Mouse (Mus musculus) NIH3T3 (cell line): Measurements from ENCODE around the gene Tuba1c.

Experiments
- DNase-seq: peaks from one replicate; pipeline ENCODE4 v3.0.0-alpha.2; 2012; ENCODE audit warnings: low read depth

Gene Tuba1c

DNA sequence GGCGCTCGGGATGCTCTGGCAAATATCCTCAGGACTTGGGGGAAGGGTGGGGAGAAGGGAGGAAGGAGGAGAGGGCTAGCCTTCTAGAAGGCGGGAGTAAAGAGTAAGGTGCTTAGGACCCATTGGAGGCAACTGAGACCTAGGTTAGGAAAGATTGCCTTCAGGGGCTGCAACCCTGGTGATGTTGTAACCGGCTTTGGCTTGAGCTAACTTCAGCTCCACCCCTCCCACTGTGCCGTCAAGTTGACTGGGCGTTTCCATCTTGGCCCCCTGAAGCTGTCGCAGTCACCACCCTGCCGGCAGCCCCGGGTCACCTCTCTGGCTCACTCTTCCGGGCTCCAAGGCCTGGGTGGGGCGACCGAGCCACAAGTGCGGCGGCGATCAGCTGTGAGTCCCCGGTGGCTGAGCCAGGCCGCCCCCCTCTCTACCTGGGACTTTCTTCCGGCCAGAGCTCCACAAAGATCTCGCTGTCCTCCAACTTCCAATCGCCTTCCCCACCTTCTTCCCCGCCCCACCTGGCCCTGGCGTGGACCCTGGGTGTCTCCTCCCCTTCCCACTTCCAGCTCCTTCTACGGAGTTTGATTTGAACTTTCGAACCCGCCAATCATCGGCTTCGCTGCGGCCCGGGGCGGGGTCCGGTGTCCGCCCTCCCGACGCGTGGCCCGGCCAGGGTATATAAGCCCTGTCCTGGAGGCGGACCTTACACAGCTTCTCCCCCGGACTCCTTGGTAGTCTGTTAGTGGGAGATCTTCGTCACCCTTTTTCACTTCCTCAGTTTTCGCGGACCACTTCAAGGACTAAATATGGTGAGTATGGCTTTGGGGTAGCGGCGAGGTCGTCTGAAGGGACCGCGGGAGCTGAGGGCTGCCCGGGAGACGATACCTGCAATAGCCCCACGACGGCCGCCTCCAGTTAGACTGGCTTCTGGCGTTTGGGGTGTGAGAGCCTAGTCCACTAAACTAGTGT lies at the start of gene Tuba1c:
Gene Tuba1c (plus strand): TSS at position 273 of the 966 bp plus-strand sequence.
- DNase-seq = peak; percentile 99

DNA sequence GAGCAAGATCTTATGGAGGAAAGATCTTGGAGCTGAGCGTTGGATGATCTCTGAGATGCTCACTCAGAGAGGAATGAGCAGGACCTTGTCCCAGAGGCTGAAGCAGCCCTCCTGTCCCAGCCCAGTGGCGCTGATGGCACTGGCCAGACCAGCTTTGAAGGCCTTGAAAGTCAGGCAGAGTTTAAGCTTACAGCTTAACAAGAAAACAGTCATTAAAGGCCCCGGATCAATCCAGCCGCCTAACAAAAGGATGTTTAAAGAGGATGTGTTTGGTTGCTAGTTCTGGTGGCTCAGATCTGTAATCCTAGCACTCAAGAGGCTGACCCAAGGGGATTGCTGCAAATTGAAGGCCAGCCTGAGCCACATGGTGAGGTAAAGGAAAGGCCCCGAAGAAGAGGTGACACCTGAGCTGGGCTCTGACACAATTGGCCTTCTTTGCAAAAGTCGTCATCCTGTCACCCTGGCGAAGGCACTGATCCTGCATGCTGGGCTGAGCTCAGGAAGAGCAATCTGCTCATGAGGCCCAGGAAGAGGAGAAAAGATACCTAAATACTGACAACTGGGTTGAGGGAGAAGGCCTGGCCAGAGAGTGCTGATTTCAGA lies 49.6 kb upstream of the Tuba1c start:
- no peak for DNase-seq

DNA sequence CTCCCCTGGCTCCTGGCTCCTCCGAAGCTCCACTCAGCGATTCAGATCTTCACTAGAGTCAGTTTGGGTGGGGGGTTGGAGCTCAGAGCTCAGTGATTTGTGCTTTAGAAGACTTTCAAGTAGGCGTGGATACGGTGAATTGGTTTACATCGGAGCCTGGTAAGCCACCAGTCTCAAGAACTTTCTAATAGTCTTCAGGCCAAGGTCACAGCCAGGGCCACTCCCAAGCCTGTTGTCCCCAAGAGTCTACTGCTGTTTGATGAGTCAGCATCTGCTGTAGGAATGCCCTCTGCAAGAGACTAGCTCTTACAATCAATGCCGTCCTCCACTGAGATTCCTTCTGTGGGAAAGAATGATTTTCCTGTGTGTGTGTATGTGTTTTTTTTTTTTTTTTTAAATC lies 47.6 kb upstream of the Tuba1c start:
- DNase-seq = no peak

DNA sequence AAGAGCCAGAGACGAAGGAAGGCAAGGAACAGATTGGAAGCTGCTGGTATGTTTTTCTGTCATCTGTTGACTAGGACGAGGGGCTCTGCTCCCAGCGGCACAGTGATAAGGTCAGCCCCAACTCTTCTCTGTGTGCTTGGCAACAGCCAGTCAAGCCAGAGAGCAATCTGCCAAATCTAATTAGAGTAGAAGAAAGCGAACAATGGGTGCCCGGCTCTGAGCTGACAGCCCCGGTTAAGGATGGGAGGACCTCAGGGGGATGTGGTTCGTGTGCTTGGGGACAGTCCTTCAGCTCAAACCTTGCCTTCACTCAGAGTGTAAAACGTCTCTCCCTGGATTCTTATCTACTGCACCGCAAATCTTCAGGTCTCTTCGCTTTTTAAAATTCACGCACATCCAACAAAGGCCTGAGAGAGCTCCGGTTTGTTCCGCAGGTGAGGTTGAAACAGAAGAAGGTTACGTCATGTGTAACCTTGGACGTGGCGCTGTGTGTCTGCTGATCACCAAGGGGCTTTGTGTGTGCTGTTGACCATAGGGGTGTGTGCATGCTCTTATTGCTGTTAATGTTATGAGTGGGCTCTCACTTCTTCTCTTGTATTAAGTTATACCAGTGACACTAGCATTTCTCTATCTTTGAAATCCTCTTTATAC lies 46.1 kb upstream of the Tuba1c start:
- DNase-seq = no peak

DNA sequence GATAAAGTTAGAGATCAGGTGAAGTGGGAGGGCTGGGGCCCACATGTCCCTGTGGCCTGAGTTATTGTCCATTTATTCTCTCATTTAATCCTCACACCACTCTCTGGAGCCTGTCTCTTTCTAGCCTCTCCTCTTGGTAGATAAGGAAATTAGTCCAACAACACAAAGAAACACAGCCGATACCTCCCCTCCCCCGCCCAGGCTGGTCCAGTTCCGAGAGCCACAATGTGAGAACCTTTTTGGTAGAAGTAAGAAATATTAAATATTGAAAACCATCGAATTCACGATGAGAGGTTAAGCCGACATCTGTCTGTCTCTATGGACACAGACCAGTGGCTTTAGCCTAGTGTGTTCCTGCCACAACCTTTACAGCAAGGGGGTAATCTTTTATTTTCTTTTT lies 45.0 kb upstream of the Tuba1c start:
- no peak for DNase-seq

DNA sequence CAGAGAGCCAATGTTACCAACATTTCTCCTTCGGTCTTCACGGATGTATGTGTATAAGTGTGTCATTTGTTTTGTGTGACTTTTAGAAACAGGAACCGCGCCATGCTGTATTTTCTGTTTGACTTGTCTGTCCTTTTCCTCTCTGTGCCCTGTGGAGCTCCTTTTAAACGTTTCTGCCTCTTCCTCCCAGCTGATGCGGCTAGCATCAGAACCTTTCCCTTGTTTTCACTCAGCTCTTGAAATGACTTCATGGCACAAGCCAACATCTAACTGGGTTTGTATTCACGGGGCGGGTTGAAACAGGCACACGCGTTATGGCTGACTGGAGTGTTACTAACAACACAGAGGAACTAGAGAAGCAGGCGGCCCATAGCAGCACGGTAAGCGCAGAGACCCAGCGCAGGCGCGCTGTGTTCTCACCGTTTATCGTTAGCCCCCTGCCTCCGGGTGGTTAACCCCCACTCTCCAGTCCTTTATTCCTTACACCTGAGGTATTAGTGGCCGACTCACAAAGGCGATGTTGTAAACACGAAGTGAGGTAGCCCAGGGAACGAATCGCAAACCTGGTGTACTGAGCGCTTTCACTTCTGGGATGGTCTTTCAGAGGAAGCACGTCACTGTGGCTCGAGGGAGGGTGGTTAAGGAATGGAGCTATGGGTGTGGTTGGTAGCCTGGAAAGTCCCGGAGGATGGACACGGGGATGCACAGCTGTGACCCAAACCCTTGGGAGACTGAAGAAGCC lies 44.3 kb upstream of the Tuba1c start:
- DNase-seq = peak; percentile 86

DNA sequence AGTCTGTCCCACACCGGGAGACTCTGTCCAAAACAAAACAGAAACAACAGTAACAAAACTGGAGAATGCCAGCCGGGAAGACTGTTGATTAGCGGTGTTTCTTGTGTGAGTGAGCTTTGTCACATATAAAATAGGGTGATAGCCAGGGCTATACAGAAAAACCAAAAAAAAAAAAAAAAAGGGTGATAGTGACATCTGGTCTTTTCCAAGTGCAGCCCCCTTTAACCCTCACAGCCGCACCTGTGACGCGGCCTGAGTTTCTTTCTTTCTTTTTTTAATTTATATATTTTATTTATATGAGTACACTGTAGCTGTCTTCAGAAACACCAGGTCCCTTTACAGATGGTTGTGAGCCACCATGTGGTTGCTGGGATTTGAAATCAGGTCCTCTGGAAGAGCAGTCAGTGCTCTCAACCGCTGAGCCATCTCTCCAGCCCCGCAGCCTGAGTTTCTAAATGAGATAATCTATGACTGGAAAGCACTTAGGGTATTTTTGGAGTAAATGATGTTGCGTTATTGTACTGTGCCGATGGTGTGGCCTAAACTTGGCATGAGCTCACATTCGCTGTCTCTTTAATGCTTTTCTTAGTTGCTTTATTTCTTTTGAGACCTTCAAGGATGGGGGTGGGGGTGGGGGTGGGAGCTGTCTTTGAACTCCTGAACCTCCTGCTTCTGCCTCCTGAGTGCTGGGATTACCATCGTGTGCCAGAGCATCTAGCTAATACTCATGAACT lies 43.5 kb upstream of the Tuba1c start:
- DNase-seq = peak; percentile 35

DNA sequence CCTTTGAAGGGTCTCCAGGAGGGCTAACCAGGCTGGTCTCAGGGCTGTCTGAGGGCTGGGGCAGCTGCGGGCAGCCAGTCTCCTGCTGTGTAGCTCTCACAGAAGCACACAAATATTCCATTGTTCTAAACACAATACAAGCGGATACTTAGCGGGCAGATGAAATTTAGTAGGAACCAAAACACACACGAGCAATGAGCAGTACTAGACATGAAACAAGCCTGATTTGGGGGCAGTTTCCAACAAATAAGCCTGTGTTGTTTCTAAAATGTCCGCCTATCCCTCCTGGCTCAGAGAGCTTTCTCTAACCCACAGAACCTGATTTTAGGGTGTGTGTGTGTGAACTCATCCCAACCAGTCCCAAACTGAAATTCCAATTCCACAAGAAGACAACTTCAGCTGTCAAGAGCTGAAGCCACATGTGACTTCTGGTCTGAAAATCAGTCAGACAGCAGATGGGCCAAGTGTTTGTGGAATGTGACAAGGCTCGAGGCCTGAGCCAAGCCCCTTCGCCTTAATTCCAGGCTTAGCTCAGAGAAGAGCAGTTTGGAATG lies 42.5 kb upstream of the Tuba1c start:
- peak; percentile 69 for DNase-seq

DNA sequence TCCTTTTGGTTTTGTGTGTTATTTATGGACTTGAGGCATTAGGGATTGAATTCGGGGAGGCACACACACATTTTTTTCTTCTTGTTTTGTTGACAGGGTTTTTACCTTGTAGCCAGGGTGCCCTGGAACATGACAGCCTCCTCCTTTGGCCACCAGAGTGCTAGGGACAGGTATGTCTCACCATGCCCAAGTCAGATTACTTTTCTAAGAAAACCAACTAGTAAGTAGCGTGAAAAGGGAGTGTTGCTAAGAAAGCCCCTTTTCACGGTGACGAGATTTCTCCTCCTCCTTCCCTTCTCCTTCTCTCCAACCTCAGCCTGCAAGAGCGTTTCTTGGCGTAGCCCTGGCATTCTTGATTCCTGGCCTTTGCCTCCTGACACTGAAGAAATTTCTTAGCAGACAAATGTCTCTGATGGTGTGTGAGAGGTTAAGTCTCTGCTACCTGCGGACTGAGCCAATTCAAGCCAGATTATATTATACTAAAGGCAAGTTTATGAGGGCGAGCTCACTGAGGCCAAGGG lies 42.0 kb upstream of the Tuba1c start:
- DNase-seq = peak; percentile 38

DNA sequence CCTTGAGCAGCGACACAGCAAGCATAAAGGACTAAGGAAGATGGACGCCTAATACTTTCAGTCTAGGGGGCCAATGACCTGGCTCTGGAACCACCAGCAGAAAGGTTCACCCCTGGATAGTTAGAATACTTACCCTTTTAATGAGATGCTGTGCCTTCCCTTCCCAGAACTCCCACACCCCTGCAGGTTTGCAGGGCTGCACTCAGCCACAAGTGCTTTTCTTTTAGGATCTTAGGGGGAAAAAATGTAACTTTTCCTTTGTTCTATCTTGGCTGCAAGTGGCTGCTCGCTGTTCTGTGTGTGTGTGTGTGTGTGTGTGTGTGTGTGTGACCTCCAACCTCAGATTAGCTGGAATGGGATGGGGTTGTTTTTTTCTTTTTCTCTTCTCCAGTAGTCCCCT lies 40.9 kb upstream of the Tuba1c start:
- no peak for DNase-seq

DNA sequence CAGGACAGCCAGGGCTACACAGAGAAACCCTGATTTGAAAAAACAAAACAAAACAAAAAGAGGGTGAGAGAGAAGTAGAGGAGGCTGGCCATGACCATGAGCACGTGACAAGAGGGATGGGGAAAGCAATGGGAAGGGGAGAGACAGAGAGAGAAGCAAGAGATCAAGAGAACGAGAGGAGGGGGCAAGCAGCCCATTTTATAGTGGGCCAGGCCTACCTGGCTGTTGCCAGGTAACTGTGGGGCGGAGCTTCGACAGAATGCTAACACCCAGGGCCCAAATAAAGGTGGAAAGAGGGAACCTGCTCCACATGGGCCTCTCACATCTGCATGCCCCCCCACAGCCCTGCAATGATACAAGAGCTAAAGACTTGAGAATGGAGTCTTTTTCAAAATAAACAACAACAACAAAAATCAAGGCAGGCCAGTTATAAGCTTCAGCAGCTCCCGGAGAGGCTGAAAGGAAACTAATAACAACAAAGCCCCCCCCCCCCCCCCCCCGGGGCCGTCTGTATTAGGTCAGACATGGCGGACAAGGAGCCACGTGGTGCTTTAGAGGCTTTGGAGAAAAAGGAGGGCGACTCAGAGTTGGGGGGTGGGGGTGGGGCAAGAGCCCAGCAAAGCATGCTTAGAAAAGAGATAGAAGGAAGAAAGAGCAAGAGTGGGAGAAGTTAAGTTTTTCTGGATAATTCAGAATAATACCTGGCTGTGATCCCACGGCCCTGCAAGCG lies 39.8 kb upstream of the Tuba1c start:
- DNase-seq = peak; percentile 59

DNA sequence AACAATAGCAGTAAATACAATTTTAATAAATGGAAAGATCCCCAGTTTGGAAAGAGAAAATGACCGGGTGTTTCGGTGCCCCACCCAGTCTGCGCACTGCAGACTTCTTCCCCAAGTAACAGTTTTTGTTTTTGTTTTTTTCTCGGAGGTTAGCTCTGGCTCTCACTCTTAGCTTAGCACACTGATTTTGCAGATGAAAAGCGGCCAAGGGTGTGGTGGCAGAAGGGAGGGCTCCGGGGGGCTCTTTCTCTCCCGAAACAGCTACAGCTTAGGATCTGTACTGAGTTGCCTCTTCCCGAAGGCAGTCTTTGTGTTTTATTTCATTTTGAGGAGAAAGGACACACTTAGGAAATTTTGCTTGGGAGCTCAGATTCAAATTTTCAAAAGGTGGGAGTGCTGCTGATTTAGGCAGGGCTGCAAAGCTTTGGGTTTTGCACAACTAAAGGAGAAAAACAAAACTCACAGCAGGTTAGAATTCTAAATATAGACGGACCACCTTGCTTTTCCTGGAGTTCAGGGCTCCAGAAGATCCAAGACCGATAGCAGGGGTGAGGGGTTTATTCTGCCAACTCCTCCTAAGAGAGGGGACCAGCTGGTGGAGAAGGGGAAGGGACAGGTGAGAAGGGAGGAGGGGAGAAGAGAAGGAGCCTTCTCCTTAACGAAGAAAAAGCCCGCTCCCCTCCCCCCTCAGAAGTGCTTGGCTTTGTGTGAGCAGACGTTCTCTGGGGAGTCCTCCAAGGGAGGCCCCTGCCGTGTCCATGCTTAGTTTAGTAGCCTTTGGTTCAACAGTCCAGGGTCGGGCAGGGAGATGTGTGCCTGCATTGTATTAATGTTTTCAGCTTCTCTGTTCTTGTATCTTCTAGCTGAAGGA lies 38.8 kb upstream of the Tuba1c start:
- DNase-seq = peak; percentile 41

DNA sequence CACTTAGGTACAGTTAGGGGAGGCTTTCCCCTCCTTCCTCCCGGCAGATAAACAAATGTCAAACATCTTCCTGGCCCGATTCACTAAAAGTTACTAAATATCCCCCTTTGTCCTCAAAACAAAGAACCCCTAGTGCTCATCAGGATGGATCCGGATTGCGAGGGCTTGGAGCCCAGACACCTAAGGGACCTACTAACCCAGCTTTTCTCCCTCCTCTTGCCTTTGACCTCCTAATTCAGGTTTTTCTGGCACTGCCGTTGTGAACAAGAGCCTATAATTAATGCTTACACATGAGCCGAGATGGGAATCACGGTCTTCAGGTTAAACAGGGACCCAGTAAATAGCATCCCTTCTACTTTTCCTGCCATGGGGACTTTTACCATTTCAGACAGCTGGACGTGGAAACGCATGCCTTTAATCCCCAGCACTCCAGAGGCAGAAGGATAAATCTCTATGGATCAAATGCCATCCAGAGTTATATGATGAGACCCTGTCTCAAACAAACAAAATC lies 38.1 kb upstream of the Tuba1c start:
- no peak for DNase-seq

DNA sequence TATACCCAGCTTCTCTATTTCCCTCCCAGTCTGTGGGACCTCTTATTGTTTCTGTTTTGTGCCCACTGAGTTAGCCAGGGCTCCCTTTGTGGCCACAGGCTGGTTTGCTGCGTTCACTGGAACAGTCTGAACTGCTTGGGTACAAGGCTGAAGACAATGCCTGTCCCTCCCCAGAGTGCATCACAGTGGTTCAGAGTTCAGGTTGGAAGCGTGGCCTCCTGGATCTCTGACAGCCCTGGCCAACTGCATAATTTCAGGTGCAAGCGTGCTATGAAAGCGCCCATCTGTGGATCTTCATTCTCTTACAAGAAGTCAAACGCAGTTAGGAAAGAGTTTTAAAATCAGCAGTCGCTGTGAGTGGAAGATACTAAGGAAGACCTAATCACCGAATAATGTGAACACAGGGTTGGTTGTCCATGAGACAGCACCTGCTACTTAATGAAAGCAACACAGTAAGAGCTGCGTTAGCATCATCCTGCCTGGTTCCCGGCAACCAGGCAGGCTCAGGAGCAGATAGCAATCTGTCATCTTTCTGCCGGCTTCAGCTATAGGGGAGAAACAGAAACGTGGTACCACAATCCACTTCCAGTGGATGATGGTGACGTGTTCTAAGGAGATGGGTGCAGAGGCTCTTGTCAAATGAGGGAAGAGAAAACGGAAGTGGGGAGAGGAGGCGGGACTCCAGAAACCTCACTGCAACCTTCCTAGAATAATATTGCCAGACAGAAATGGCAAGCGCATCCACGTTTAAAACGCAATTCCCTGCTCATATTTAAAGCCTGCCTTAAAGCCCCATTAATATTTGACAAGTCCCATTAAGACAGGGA lies 37.4 kb upstream of the Tuba1c start:
- DNase-seq = peak; percentile 74

DNA sequence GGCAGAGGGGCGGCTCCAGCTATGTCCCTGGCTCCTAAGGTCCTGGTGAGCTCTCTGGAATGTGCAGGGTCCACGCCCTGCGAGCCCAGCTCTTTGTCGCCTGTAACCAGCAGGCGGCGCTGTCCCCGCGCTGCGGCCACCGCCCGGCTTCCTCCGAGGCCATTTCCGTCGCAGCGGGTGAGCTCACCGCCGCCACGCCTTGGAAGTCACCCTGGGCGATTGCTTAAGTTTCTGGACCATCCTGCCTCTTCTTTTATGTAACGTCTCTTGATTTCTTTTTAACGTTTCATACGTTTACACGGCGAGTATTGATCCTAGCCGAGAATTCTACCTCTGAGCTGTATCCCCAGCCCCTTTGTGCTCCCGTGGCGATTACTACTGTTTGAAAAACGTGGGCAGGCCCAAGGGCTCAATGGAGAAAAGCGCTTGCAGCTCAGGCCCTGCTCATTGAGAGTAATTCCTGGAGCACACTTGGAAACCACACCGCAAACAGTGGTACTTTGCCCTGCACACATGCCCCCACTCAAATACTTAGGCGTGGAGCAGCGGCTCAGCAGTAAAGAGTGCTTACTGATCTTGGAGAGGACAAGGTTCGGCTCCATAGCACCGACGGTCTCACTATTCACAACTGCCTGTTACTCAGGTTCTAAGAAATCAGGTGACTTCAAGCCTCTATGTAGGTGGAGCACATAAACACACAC lies 36.4 kb upstream of the Tuba1c start:
- peak; percentile 97 for DNase-seq

DNA sequence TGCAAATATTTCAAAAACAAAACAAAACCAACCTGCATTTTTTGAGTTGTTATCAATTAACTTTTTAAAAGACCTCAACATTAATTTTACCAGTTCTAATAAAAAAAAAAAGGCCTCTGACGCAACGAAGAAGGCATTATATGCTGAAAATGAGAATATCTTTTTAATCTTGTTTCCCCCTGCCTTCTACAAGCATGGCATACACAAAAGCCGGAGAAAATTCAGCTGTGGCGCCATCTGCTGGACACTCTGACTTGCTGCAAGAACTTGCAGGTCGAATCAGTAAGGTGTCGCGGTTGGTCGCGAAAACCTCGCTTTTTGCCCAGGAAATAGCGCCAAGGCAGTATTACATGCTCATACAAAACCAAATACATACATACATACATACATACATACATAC lies 35.8 kb upstream of the Tuba1c start:
- DNase-seq = peak; percentile 95

DNA sequence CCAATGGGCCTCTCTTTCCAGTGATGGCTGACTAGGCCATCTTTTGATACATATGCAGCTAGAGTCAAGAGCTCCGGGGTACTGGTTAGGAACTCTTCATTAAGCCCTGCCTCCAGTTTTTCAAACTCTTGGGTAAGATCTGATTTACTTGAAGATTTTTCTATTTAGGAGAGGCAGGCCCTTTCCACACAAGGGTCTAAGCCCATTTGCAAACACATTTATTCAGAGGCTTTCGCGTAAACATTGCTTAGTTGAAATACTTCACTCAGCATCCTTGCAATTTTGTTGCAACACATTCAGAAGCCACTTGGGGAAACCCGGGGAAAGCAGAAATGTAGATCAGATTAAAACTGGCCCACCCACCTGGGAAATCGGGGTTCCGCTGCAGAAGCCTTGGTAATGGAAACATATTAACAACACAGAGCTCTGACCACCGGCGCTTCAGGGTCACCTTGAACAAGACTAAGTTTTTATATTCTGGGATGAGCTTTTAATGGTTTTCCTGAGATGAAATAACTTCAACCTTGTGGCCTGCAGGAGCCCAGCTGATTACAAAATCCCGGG lies 34.7 kb upstream of the Tuba1c start:
- DNase-seq = peak; percentile 58
